Mouse (Mus musculus): ENCODE measurements around the gene Cux1. TPM values are rescaled to one million over a fixed set of nuclear protein-coding genes. Genes with fewer than 3 reads are reported as not detected.

The Cux1 gene
- polyA plus RNA-seq, 1 experiment = 164 TPM

DNA sequence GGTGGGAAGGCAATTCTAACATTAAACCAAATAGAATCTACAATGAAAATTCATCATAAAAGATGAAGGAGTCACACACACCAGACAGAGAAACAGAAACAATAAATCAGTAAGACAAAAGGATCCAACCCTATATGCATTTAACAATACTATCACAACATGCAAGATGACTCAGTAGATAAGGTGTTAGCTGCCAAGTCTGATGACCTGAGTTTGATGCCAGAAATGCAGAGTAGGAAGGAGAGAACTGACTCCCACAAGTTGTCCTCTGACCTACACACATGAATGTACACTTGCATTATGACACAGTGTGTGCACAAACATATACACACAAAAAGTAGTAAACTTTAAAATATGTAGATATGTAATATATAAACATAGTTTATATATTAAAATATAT, 24.1 kb downstream of the Cux1 start:
- Histone ChIP-seq H3K27me3 (ENCODE audit: control insufficient read depth, insufficient read depth, low read length) (no peaks in the 10 kb centered on the region), H3K27ac (ENCODE audit: control insufficient read depth, insufficient read depth, low read length) (no peak overlapping the region), H3K4me3 (ENCODE audit: control insufficient read depth, insufficient read depth, low read length) (no peak overlapping the region), H3K36me3 (ENCODE audit: control insufficient read depth, insufficient read depth, low read length) (peaks cover 5% of the 10 kb centered on the region; the same call in 1 of the 2 replicates), H3K4me1 (replicated peaks; ENCODE audit: control insufficient read depth, insufficient read depth, low read length) (peaks cover 8% of the 10 kb centered on the region)
- TF ChIP-seq POLR2A (IDR thresholded peaks at IDR 0.05; ENCODE audit: control insufficient read depth, extremely low read depth, insufficient read depth, low read length, poor library complexity) (no peak), CTCF (IDR thresholded peaks at IDR 0.05; ENCODE audit: borderline replicate concordance, control insufficient read depth, extremely low read depth, insufficient read depth, low read length, poor library complexity) (no peak)
- DNase-seq = no peak

DNA sequence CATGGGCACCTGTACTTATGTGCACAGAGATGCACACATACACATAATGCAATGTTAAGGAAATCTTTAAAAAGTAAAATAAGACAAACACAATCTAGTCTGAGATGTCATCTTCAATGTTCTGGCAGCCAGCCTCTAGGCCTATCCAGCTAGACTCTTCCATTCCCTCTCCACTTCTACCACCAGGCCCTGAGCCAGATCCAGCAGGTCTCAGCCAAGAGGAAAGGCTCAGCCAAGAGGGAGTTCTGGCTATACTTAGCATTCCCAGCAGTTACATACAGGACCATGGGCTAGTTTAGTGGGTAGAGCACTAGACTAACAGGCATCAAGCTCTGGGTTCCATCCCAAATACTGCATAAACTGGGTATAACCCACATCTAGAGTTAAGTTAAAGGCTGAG, 26.3 kb downstream of the Cux1 start:
- TF ChIP-seq POLR2A (IDR thresholded peaks at IDR 0.05; ENCODE audit: control insufficient read depth, extremely low read depth, insufficient read depth, low read length, poor library complexity) (no peak), CTCF (IDR thresholded peaks at IDR 0.05; ENCODE audit: borderline replicate concordance, control insufficient read depth, extremely low read depth, insufficient read depth, low read length, poor library complexity) (no peak)
- H3K27ac ChIP-seq (ENCODE audit: control insufficient read depth, insufficient read depth, low read length) = peak overlapping the region; percentile 6; the same call in 1 of the 2 replicates
- no peak for DNase-seq
- H3K4me1 ChIP-seq (replicated peaks; ENCODE audit: control insufficient read depth, insufficient read depth, low read length) = peaks cover 6% of the 10 kb centered on the region; the same call in 1 of the 2 replicates
- no peaks in the 10 kb centered on the region for H3K36me3 ChIP-seq (ENCODE audit: control insufficient read depth, insufficient read depth, low read length)
- H3K27me3 ChIP-seq (ENCODE audit: control insufficient read depth, insufficient read depth, low read length) = no peaks in the 10 kb centered on the region
- no peak overlapping the region for H3K4me3 ChIP-seq (ENCODE audit: control insufficient read depth, insufficient read depth, low read length)

DNA sequence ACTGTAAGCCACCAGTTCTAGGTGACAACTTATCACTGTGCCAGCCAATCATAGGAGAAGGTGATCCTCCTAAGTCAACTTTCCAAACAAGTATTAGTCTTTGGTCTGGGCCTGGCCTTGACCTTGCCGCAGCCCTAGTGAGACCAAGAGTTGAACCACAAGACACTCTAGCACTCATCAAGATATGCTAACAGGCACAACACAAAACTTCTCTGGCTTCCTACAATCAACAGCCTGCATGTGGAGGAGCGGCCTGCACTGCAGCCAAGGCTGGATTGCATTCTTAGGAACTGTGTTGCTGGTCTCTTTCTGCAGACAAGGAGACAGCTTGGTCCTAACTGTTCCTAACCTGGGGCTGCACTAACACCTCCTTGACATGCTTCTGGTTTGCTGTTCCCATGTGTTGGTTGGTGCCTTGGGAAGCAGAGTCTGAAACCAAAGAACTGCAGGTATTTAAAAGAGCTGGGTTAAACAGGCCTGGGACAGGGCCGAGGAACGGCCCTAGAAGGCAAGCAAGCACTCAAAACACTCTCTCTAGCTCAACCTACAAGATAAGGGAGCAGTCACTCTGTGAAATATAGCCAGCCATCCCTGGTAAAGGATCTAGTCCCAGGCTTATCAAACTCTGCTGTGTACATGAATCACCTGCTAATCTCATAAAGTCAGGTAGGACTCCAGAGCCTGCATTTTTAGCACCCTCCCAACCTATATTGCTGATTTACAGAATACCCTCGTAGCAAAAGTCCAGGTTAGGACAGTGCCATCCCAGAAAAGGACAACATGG, 27.0 kb downstream of the Cux1 start:
- Histone ChIP-seq H3K36me3 (ENCODE audit: control insufficient read depth, insufficient read depth, low read length) (no peaks in the 10 kb centered on the region), H3K4me1 (replicated peaks; ENCODE audit: control insufficient read depth, insufficient read depth, low read length) (peaks cover 2% of the 10 kb centered on the region; the same call in 1 of the 2 replicates), H3K4me3 (ENCODE audit: control insufficient read depth, insufficient read depth, low read length) (no peak overlapping the region), H3K27me3 (ENCODE audit: control insufficient read depth, insufficient read depth, low read length) (no peaks in the 10 kb centered on the region), H3K27ac (ENCODE audit: control insufficient read depth, insufficient read depth, low read length) (no peak overlapping the region)
- WGBS = 95% methylated on average over 5 of the region's 5 CpGs
- TF ChIP-seq POLR2A (IDR thresholded peaks at IDR 0.05; ENCODE audit: control insufficient read depth, extremely low read depth, insufficient read depth, low read length, poor library complexity) (no peak), CTCF (IDR thresholded peaks at IDR 0.05; ENCODE audit: borderline replicate concordance, control insufficient read depth, extremely low read depth, insufficient read depth, low read length, poor library complexity) (no peak)
- no peak for DNase-seq

DNA sequence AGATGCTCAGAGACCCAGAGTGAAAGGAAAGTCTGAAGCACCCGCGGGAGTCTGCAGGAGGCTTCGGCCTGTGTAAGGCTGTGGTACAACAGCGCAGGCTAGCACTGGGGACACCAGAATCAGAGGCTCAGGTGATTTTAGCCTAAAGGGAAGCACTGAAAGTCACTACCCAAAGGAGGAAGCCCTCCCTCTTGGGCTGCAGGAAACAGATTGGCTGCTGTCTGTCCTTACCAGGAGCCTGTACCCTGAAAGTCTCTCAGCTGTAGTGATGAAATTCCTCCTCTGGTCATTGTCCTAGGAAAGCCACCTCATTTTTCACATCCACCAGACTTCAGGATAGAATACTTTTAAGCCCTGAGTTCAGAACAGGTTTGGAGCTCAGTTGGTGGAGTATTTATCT, 30.5 kb downstream of the Cux1 start:
- Histone ChIP-seq H3K27ac (ENCODE audit: control insufficient read depth, insufficient read depth, low read length) (no peak overlapping the region), H3K4me3 (ENCODE audit: control insufficient read depth, insufficient read depth, low read length) (no peak overlapping the region), H3K36me3 (ENCODE audit: control insufficient read depth, insufficient read depth, low read length) (no peaks in the 10 kb centered on the region), H3K27me3 (ENCODE audit: control insufficient read depth, insufficient read depth, low read length) (no peaks in the 10 kb centered on the region), H3K4me1 (replicated peaks; ENCODE audit: control insufficient read depth, insufficient read depth, low read length) (peaks cover 2% of the 10 kb centered on the region; the same call in 1 of the 2 replicates)
- TF ChIP-seq POLR2A (IDR thresholded peaks at IDR 0.05; ENCODE audit: control insufficient read depth, extremely low read depth, insufficient read depth, low read length, poor library complexity) = no peak
- no peak for TF ChIP-seq CTCF (IDR thresholded peaks at IDR 0.05; ENCODE audit: borderline replicate concordance, control insufficient read depth, extremely low read depth, insufficient read depth, low read length, poor library complexity)
- no peak for DNase-seq
- WGBS = 53% methylated on average over 4 of the region's 4 CpGs

DNA sequence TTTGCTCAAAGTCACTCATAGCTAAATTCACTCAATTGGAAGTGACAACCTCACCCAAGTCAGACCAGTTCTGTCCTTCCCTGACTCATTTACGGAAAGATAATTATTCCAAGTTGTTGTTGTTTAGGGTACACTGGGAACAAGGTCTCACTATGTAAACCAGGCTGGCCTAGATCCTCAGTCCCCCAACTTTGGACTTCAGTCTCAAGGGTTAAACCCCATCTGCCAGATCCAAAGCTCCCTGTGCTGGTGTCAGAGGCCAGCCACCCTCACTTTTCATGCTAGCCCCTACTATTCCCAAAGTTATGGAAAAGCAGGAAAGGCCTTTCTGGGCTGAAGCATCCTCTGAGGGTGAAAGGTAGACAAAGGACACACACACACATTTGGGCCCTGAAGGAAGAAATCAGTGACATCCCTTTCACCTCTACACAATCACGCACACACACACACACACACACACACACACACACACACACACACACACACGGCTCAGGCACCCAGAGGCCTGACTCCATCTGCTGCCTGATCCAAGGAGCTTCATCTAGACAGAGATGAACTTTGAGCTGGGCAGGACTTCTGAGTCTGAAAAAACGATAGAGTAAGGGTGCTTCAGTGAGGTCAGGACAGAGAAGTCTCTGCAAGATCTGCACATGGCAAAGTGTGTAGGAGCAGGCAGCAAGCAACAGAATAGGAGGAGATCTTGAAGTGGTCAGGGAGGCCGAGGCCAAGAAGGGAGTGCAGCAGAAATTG, 31.1 kb downstream of the Cux1 start:
- Histone ChIP-seq H3K36me3 (ENCODE audit: control insufficient read depth, insufficient read depth, low read length) (no peaks in the 10 kb centered on the region), H3K4me3 (ENCODE audit: control insufficient read depth, insufficient read depth, low read length) (no peak overlapping the region), H3K4me1 (replicated peaks; ENCODE audit: control insufficient read depth, insufficient read depth, low read length) (peaks cover 2% of the 10 kb centered on the region; the same call in 1 of the 2 replicates), H3K27me3 (ENCODE audit: control insufficient read depth, insufficient read depth, low read length) (no peaks in the 10 kb centered on the region), H3K27ac (ENCODE audit: control insufficient read depth, insufficient read depth, low read length) (no peak overlapping the region)
- no peak for TF ChIP-seq POLR2A (IDR thresholded peaks at IDR 0.05; ENCODE audit: control insufficient read depth, extremely low read depth, insufficient read depth, low read length, poor library complexity)
- TF ChIP-seq CTCF (IDR thresholded peaks at IDR 0.05; ENCODE audit: borderline replicate concordance, control insufficient read depth, extremely low read depth, insufficient read depth, low read length, poor library complexity) = no peak
- WGBS = 74% methylated on average over 5 of the region's 5 CpGs
- DNase-seq = no peak

DNA sequence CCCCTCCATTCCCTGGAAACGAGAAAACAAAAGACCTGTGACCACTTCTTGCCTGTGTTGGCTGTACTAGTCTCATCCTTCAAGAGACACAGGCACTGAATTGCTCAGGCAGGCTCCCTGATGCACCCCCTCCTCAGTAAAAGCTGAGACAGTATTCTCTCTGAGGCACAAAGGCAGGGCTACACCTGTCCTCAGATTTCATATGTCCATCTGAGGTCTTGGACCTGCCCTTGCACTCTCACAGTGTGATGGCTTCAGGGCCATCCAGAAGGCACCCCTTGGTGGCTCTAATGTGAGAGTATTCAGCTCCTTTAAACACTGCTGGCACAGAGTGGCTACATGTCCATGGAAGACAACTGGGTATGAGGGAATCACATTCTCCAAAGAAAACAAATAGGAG, 32.1 kb downstream of the Cux1 start:
- WGBS = 83% methylated on average over 1 of the region's 1 CpGs
- H3K4me3 ChIP-seq (ENCODE audit: control insufficient read depth, insufficient read depth, low read length) = no peak overlapping the region
- no peak for DNase-seq
- H3K36me3 ChIP-seq (ENCODE audit: control insufficient read depth, insufficient read depth, low read length) = no peaks in the 10 kb centered on the region
- TF ChIP-seq CTCF (IDR thresholded peaks at IDR 0.05; ENCODE audit: borderline replicate concordance, control insufficient read depth, extremely low read depth, insufficient read depth, low read length, poor library complexity) (no peak), POLR2A (IDR thresholded peaks at IDR 0.05; ENCODE audit: control insufficient read depth, extremely low read depth, insufficient read depth, low read length, poor library complexity) (no peak)
- no peak overlapping the region for H3K27ac ChIP-seq (ENCODE audit: control insufficient read depth, insufficient read depth, low read length)
- H3K4me1 ChIP-seq (replicated peaks; ENCODE audit: control insufficient read depth, insufficient read depth, low read length) = peaks cover 2% of the 10 kb centered on the region; the same call in 1 of the 2 replicates
- no peaks in the 10 kb centered on the region for H3K27me3 ChIP-seq (ENCODE audit: control insufficient read depth, insufficient read depth, low read length)
